In genomic region chr4:129924694-129925093, GRCm38 (mm10) we compare ENCODE assay signal across 12 mouse cellular contexts. TPM values are rescaled to one million over a fixed set of nuclear protein-coding genes. Genes with fewer than 3 reads are reported as not detected.
DNase-seq lines count a peak whose midpoint lies in the region; ATAC-seq and TF ChIP-seq lines count a peak whose summit lies in the region.
"Had no signal": no experiment of that assay in that cellular context is flagged by ENCODE, and none has a peak within 500 bp of the region (broad histone marks: within the 10 kb centered on the region; RNA-seq: fewer than 3 reads in every experiment).

No protein-coding gene starts in this region.

- no peak for TF ChIP-seq EP300 in heart, postnatal 0 days (IDR thresholded peaks at IDR 0.05; ENCODE audit: low read depth)

- H3K27ac ChIP-seq in heart, postnatal 0 days (ENCODE audit: low read depth) = peak overlapping the region; percentile 64
- no peak overlapping the region for H3K27ac ChIP-seq in forebrain, embryonic 14.5 days (ENCODE audit: low read depth, low read length)
- H3K27ac ChIP-seq: hindbrain, postnatal 0 days had no signal

- H3K36me3 ChIP-seq in heart, postnatal 0 days (replicated peaks; ENCODE audit: control insufficient read depth, insufficient read depth, low read length) = no peaks in the 10 kb centered on the region
- no peaks in the 10 kb centered on the region for H3K36me3 ChIP-seq in forebrain, embryonic 14.5 days (ENCODE audit: control insufficient read depth, insufficient read depth, low read length)

- no peak for ATAC-seq in heart, postnatal 0 days (ENCODE audit: insufficient read depth, low read depth)
- peak; percentile 53 for ATAC-seq in megakaryocyte, adult 5-6 weeks (ENCODE audit: poor library complexity, severe bottlenecking)
- no peak for ATAC-seq in forebrain, embryonic 14.5 days
- ATAC-seq: hindbrain, postnatal 0 days had no signal

- peak; percentile 25 for DNase-seq in heart, postnatal 0 days (ENCODE audit: low spot score)
- no peak for DNase-seq in heart, adult 11 months
- peak; percentile 83 for DNase-seq in 416B (ENCODE audit: low read depth)
- DNase-seq in adrenal gland, adult 8-10 months = peak; percentile 58
- DNase-seq in forebrain, embryonic 14.5 days (ENCODE audit: low spot score) = no peak
- DNase-seq in ovary, postnatal 36 days (ENCODE audit: low spot score) = no peak
- DNase-seq: cerebellum, adult 8-10 months; kidney, adult 8-10 months; thymus, adult 2 months had no signal

- no peaks in the 10 kb centered on the region for H3K27me3 ChIP-seq in heart, postnatal 0 days (ENCODE audit: control insufficient read depth, insufficient read depth, low read length)
- H3K27me3 ChIP-seq in forebrain, embryonic 14.5 days (replicated peaks; ENCODE audit: control insufficient read depth, insufficient read depth, low read length) = no peaks in the 10 kb centered on the region

- no peaks in the 10 kb centered on the region for H3K9me3 ChIP-seq in heart, postnatal 0 days (replicated peaks; ENCODE audit: control insufficient read depth, low read length)
- H3K9me3 ChIP-seq in forebrain, embryonic 14.5 days (replicated peaks; ENCODE audit: control insufficient read depth, low read length) = no peaks in the 10 kb centered on the region

- no peak for TF ChIP-seq CTCF in heart, postnatal 0 days (IDR thresholded peaks at IDR 0.05; ENCODE audit: low read depth)

- peaks cover 28% of the 10 kb centered on the region for H3K4me1 ChIP-seq in heart, postnatal 0 days (ENCODE audit: control insufficient read depth, insufficient read depth)
- H3K4me1 ChIP-seq in forebrain, embryonic 14.5 days (ENCODE audit: control insufficient read depth, insufficient read depth, low read length) = peaks cover 3% of the 10 kb centered on the region; the same call in 1 of the 2 replicates

- no peak overlapping the region for H3K4me3 ChIP-seq in heart, postnatal 0 days (ENCODE audit: low read depth, low read length)
- H3K4me3 ChIP-seq in forebrain, embryonic 14.5 days (ENCODE audit: low read depth, low read length) = no peak overlapping the region
- H3K4me3 ChIP-seq: myocyte had no signal

- H3K4me2 ChIP-seq in heart, postnatal 0 days (ENCODE audit: low read depth, low read length) = no peak overlapping the region
- no peak overlapping the region for H3K4me2 ChIP-seq in forebrain, embryonic 14.5 days (ENCODE audit: low read length)

- 38% methylated on average over 6 of the region's 6 CpGs for WGBS in heart, postnatal 0 days
- 78% methylated on average over 6 of the region's 6 CpGs for WGBS in forebrain, embryonic 14.5 days

- no peak overlapping the region for H3K9ac ChIP-seq in heart, postnatal 0 days (replicated peaks; ENCODE audit: low read depth, low read length)
- H3K9ac ChIP-seq in forebrain, embryonic 14.5 days (ENCODE audit: low read length) = no peak overlapping the region

RNA-seq across cellular contexts. Expression of gene Spocd1, which starts 4.4 kb away (rescaled TPM):
- total RNA-seq in heart, postnatal 0 days (2014; rRNA removed; ENCODE audit: low replicate concordance) = 0.70 TPM in 1 of 2 replicates, not detected in the other
- polyA plus RNA-seq in heart, postnatal 0 days (2015; fragmentation: Nextera tagmentation; extraction: Ambion mirVana) = 0.04 and 0.05 TPM in 2 replicates
- 1 to 10 TPM; 1.2 to 2.7 (median 2.1) TPM for total RNA-seq in adrenal gland, adult 8-10 months (2022)
- total RNA-seq in megakaryocyte, adult 5-6 weeks (2015) = 0.18 and 0.36 TPM in 2 replicates
- total RNA-seq in megakaryocyte, adult 5-6 weeks (2017) = 0.08 and 0.44 TPM in 2 replicates
- not detected in 2 replicates for polyA plus RNA-seq in forebrain, embryonic 14.5 days (2014; fragmentation: Nextera tagmentation; extraction: Ambion mirVana)
- polyA plus RNA-seq: myocyte had no signal

RNA-seq across cellular contexts. Expression of gene Adgrb2, which starts 60.0 kb away (rescaled TPM):
- 7.3 and 10.6 TPM in 2 replicates for total RNA-seq in heart, postnatal 0 days (2014; rRNA removed; ENCODE audit: low replicate concordance)
- polyA plus RNA-seq in heart, postnatal 0 days (2015; fragmentation: Nextera tagmentation; extraction: Ambion mirVana) = 0.48 and 0.59 TPM in 2 replicates
- 10 to 100 TPM; 26.8 to 55.8 (median 42.2) TPM for total RNA-seq in adrenal gland, adult 8-10 months (2022)
- not detected in 2 replicates for total RNA-seq in megakaryocyte, adult 5-6 weeks (2015)
- total RNA-seq in megakaryocyte, adult 5-6 weeks (2017) = 0.04 and 1.9 TPM in 2 replicates
- 6.6 and 12.3 TPM in 2 replicates for polyA plus RNA-seq in forebrain, embryonic 14.5 days (2014; fragmentation: Nextera tagmentation; extraction: Ambion mirVana)

Comparison
In these comparisons a context has a peak if more than half of its experiments do, and no peak if none do; other contexts are left out.
1. DNase-seq: peak in heart, postnatal 0 days (single experiment), 416B (single experiment) and adrenal gland, adult 8-10 months (single experiment); none in heart, adult 11 months (single experiment), forebrain, embryonic 14.5 days (single experiment) and ovary, postnatal 36 days (single experiment).